Mouse (Mus musculus) limb, embryonic 13.5 days (tissue): ENCODE measurements around the gene Doc2b. TPM values are rescaled to one million over a fixed set of nuclear protein-coding genes. Genes with fewer than 3 reads are reported as not detected.

Source experiments
- ATAC-seq: fragments of 200-750 bp; cut with Nextera tagmentation; 2 replicates; pipeline ENCODE4 v1.8.0; 2017; ENCODE audit warnings: low read depth, moderate number of reproducible peaks, moderate TSS enrichment; ENCODE audit not compliant: low FRiP score
- H3K27ac ChIP-seq: fragments of 300-500 bp; sonication (generic); 2 replicates; pipeline ENCODE4 v1.5.1; 2015; ENCODE audit warnings: inconsistent platforms, mild to moderate bottlenecking, moderate library complexity
- H3K27me3 ChIP-seq: fragments of 300-500 bp; sonication (generic); 2 replicates; pipeline ENCODE4 v1.6.1; 2015; ENCODE audit warnings: mild to moderate bottlenecking, inconsistent platforms
- H3K36me3 ChIP-seq: fragments of 300-500 bp; sonication (generic); 2 replicates; pipeline ENCODE4 v1.6.1; 2015; ENCODE audit warnings: inconsistent platforms, mild to moderate bottlenecking, moderate library complexity
- H3K4me1 ChIP-seq: fragments of 300-500 bp; sonication (generic); 2 replicates; pipeline ENCODE4 v1.6.1; 2015; ENCODE audit warnings: inconsistent platforms
- H3K4me2 ChIP-seq: fragments of 300-500 bp; sonication (generic); replicated peaks from 2 replicates; pipeline ENCODE4 v1.6.1; 2015; ENCODE audit warnings: inconsistent platforms, mild to moderate bottlenecking, moderate library complexity
- H3K4me3 ChIP-seq: fragments of 300-500 bp; sonication (generic); 2 replicates; pipeline ENCODE4 v1.5.1; 2015; ENCODE audit warnings: moderate library complexity, mild to moderate bottlenecking, inconsistent platforms
- H3K9ac ChIP-seq: fragments of 300-500 bp; sonication (generic); 2 replicates; pipeline ENCODE4 v1.6.1; 2015; ENCODE audit warnings: mild to moderate bottlenecking, inconsistent platforms
- H3K9me3 ChIP-seq: fragments of 300-500 bp; sonication (generic); 2 replicates; pipeline ENCODE4 v1.6.1; 2016; ENCODE audit warnings: inconsistent platforms
- WGBS: fragments of 180-500 bp; shearing (Covaris S2); methylation state at CpG from one replicate; pipeline ENCODE4 v1.1.7; 2015; 5-methylcytosine and 5-hydroxymethylcytosine counted together
- polyA plus RNA-seq: library from polyadenylated mRNA; unstranded; fragments of >200 nt; fragmentation: Nextera tagmentation; extraction: Ambion mirVana; gene quantifications from 2 replicates; pipeline ENCODE4 v1.2.1, GENCODE M21; 2015

Doc2b gene
- polyA plus RNA-seq, 1 experiment from 2014 or later: 1.3 TPM

- no peaks in the 10 kb centered on the region for H3K27me3 ChIP-seq
- no peak overlapping the region for H3K4me3 ChIP-seq
- H3K4me2 ChIP-seq: no peak overlapping the region
- ATAC-seq: no peak
- H3K27ac ChIP-seq: 0 out of 2 replicates have a peak overlapping the region, but pooled peaks have one; percentile 39
- no peaks in the 10 kb centered on the region for H3K36me3 ChIP-seq
- H3K4me1 ChIP-seq: peaks cover 32% of the 10 kb centered on the region
- WGBS: 61% methylated on average over 10 of the region's 10 CpGs
- H3K9me3 ChIP-seq: no peaks in the 10 kb centered on the region
- no peak overlapping the region for H3K9ac ChIP-seq
Observed at GRCm38 (mm10) chr11:75813085-75813484, 17.2 kb upstream of the Doc2b start.

GRCm38 (mm10) chr11:75811900-75812299 is 16.1 kb upstream of the Doc2b start:
- H3K9ac ChIP-seq: 0 out of 2 replicates have a peak overlapping the region, but pooled peaks have one; percentile 9
- no peaks in the 10 kb centered on the region for H3K27me3 ChIP-seq
- H3K4me3 ChIP-seq: no peak overlapping the region
- H3K4me1 ChIP-seq: peaks cover 20% of the 10 kb centered on the region
- peak overlapping the region; percentile 69; the same call in 1 of the 2 replicates for H3K27ac ChIP-seq
- ATAC-seq: peak; percentile 44; the same call in 1 of the 2 replicates
- 31% methylated on average over 3 of the region's 3 CpGs for WGBS
- H3K4me2 ChIP-seq: no peak overlapping the region
- H3K36me3 ChIP-seq: no peaks in the 10 kb centered on the region
- no peaks in the 10 kb centered on the region for H3K9me3 ChIP-seq

- no peak overlapping the region for H3K9ac ChIP-seq
- ATAC-seq: no peak
- H3K4me3 ChIP-seq: no peak overlapping the region
- peaks cover 19% of the 10 kb centered on the region for H3K4me1 ChIP-seq
- no peaks in the 10 kb centered on the region for H3K9me3 ChIP-seq
- no peak overlapping the region for H3K27ac ChIP-seq
- H3K36me3 ChIP-seq: no peaks in the 10 kb centered on the region
- no peaks in the 10 kb centered on the region for H3K27me3 ChIP-seq
- H3K4me2 ChIP-seq: no peak overlapping the region
- 85% methylated on average over 3 of the region's 3 CpGs for WGBS
Observed at GRCm38 (mm10) chr11:75810526-75810925, 14.7 kb upstream of the Doc2b start.

DNA sequence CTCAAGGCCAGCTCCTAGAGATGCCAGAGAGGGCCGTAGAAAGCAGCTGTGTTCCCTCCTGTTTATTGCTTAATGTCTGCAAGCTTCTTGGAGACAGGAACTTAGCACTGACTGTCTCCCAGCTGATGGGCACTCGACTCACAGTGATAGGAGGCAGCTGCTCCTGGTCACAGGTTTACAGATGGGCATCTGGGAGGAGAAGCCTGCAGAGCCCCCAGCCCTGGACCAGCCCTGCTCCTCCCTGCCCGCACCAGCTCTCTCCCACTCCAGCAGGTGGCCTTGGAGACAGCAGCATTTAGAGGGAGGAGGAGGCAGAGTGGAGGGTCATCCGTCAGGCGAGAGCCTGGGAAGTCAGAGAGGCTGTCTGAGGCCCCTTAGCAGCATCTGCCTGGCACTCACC is 11.6 kb upstream of the Doc2b start:
- no peaks in the 10 kb centered on the region for H3K27me3 ChIP-seq
- H3K4me3 ChIP-seq: no peak overlapping the region
- H3K9me3 ChIP-seq: no peaks in the 10 kb centered on the region
- no peak overlapping the region for H3K27ac ChIP-seq
- no peaks in the 10 kb centered on the region for H3K36me3 ChIP-seq
- 31% methylated on average over 5 of the region's 5 CpGs for WGBS
- H3K4me1 ChIP-seq: peaks cover 5% of the 10 kb centered on the region
- H3K4me2 ChIP-seq: no peak overlapping the region
- ATAC-seq: no peak
- no peak overlapping the region for H3K9ac ChIP-seq

DNA sequence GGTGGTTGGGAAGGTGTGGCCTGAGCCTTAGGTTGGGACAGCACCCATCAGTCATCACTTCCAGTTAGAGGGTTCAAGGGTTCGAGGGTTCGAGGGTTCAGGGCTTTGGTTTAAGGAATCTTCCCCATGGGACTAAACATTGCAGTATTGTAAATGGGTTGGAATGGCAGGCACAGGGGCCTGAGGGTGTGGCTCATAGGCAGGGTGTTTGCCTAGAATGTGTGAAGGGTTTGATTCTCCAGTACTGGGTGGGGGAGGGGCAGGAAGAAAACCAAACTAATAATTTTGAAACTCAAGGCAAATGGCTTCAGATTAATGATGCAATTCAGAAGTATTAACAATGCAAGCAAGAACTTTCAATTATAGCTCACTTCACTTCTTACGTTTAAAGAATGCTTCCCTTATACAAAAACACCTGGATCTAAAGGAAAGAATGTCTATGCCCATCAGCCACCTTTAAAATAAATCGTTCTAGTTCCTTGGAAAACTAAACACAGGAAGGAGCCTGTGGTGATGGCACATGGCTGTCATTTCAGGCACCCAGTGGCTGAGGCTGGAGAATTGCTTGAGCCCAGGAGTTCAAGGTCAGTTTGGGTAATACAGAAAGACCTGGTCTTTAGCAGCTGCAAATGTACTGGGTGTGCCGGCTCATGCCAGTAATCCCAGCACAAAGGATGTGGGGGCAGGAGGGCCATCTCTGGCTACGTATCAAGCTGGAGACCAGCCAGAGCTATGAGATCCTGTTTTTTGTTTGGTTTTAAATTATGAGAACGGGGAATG is 6.1 kb upstream of the Doc2b start:
- WGBS: 80% methylated on average over 7 of the region's 7 CpGs
- H3K4me3 ChIP-seq: no peak overlapping the region

DNA sequence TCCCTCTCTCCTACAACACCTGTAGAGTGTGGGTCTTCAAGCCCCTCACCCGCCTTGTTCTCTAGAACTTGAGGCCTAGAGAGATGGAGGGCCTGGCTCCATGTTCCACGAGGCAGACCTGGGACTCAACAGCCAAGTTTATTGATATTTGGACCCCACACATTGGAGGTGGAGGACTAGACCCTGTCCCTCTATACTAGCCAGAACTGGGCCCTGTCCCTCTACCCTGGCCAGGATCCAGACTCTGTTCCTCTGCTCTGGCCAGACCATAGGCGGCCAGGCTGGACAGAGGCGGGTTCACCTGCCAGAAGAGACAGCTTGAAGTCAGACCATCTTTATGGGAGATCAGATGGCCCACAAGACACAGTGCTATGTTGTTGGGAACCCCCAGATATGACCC is 5.5 kb upstream of the Doc2b start:
- no peaks in the 10 kb centered on the region for H3K36me3 ChIP-seq
- 81% methylated on average over 4 of the region's 4 CpGs for WGBS
- H3K27me3 ChIP-seq: peaks cover 37% of the 10 kb centered on the region
- no peak overlapping the region for H3K4me3 ChIP-seq
- H3K9me3 ChIP-seq: no peaks in the 10 kb centered on the region
- no peaks in the 10 kb centered on the region for H3K4me1 ChIP-seq
- H3K4me2 ChIP-seq: no peak overlapping the region
- H3K9ac ChIP-seq: no peak overlapping the region
- no peak overlapping the region for H3K27ac ChIP-seq
- no peak for ATAC-seq

More for the DNA sequence above, 6.1 kb upstream of the Doc2b start:
- Histone ChIP-seq H3K4me1 (no peaks in the 10 kb centered on the region), H3K36me3 (no peaks in the 10 kb centered on the region), H3K27ac (no peak overlapping the region), H3K9ac (no peak overlapping the region), H3K4me2 (no peak overlapping the region), H3K27me3 (peaks cover 31% of the 10 kb centered on the region), H3K9me3 (no peaks in the 10 kb centered on the region)
- ATAC-seq: no peak

GRCm38 (mm10) chr11:75796536-75797246 is 842 bp upstream of the Doc2b start:
- H3K4me2 ChIP-seq: peak overlapping the region; percentile 74
- peaks cover 84% of the 10 kb centered on the region for H3K27me3 ChIP-seq

GRCm38 (mm10) chr11:75795321-75795636 is 570 bp downstream of the Doc2b start:
- Histone ChIP-seq H3K9me3 (no peaks in the 10 kb centered on the region), H3K4me2 (peak overlapping the region; percentile 74), H3K27me3 (peaks cover 92% of the 10 kb centered on the region), H3K4me1 (0 out of 2 replicates have a peak, but pooled peaks cover 9% of the 10 kb centered on the region), H3K36me3 (no peaks in the 10 kb centered on the region), H3K27ac (no peak overlapping the region), H3K9ac (peak overlapping the region; percentile 67), H3K4me3 (peak overlapping the region; percentile 55)
- WGBS: under 1% methylated on average over 36 of the region's 42 CpGs
- no peak for ATAC-seq

More at GRCm38 (mm10) chr11:75796536-75797246, 842 bp upstream of the Doc2b start:
- ATAC-seq: no peak
- Histone ChIP-seq H3K27ac (no peak overlapping the region), H3K4me1 (0 out of 2 replicates have a peak, but pooled peaks cover 9% of the 10 kb centered on the region), H3K9ac (no peak overlapping the region), H3K4me3 (peak overlapping the region; percentile 55), H3K36me3 (no peaks in the 10 kb centered on the region), H3K9me3 (no peaks in the 10 kb centered on the region)
- WGBS: 68% methylated on average over 13 of the region's 13 CpGs

DNA sequence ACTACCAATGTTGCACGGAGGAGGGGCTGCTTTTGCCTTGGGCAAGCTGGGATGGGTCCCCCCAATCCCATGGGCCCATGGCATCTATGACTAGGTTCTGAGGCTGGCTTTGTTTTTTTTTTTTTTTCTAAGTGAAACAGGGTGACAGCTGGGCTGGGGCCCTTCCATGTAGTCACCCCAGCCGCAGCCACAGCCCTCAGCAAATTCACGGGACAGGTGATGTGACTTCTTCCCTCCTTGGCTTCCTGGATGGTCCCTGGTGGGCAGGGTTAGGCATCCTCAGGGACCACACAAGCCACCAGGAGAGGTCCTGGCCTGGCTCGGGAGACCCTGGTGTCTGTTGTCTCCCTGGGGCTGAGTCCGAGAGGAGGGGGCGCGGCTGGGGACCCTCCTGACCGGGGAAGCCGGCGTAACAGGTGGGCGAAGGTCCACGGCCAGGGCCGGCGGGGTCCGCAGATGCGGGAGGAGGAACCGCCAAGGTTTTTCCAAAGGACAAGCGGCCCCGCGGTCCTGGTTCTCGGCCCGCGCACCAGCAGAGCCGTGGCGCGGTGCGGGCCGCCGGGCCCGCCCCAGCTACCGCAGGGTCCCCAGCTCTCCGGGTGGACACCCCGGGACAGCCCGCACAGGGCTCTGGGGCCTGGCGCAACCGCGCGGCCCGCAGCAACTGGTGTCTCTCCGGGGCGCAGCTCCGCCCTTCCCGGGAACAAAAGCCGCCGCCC is 1.1 kb downstream of the Doc2b start:
- peak overlapping the region; percentile 74 for H3K4me2 ChIP-seq
- H3K27ac ChIP-seq: no peak overlapping the region
- no peaks in the 10 kb centered on the region for H3K9me3 ChIP-seq
- peaks cover 93% of the 10 kb centered on the region for H3K27me3 ChIP-seq
- peak overlapping the region; percentile 55 for H3K4me3 ChIP-seq
- no peak for ATAC-seq
- H3K36me3 ChIP-seq: no peaks in the 10 kb centered on the region
- WGBS: 7% methylated on average over 45 of the region's 45 CpGs
- H3K9ac ChIP-seq: peak overlapping the region; percentile 67
- H3K4me1 ChIP-seq: 0 out of 2 replicates have a peak, but pooled peaks cover 9% of the 10 kb centered on the region

DNA sequence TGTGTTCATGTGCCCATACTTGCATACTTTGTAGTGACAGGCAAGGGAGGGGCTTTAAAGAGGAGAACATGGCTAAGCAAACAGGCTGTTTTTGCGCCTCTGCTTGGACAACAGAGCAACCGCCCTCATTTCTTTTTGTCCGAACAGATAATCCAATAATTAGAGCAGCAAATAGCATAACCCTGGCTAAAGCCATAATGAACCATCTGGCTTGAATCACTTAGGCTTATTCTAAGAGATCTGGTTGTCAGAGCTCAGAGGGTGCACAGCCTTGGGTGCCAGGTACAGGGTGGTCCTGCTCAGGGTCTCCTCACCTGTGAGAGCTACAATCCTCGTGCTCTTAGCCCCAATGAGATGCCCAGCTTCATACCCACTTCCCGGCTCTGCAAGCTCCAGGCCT is 2.5 kb downstream of the Doc2b start:
- Histone ChIP-seq H3K4me3 (no peak overlapping the region), H3K4me2 (no peak overlapping the region), H3K9me3 (no peaks in the 10 kb centered on the region), H3K27me3 (peaks cover 87% of the 10 kb centered on the region), H3K9ac (no peak overlapping the region), H3K36me3 (no peaks in the 10 kb centered on the region), H3K4me1 (0 out of 2 replicates have a peak, but pooled peaks cover 9% of the 10 kb centered on the region), H3K27ac (no peak overlapping the region)
- 69% methylated on average over 5 of the region's 5 CpGs for WGBS
- ATAC-seq: no peak

DNA sequence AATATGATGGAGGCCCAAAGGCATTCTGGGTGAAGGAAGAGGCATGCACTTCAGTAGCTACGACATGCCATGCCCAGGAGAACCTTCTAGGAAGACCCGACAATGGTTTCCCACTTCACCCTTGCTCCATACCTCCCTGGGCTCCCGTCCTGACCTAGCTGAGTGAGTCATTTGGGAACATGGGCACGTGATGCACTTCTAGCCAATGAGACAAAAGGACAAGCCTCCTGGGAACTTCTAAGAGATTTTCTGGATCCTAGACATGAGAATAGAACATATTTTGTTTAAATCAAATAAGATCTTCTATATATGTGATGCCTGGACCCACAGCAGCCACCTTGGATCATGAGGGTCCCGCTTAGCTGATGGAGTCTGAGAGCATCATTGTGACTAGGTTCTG is 3.3 kb downstream of the Doc2b start:
- Histone ChIP-seq H3K4me1 (0 out of 2 replicates have a peak, but pooled peaks cover 9% of the 10 kb centered on the region), H3K4me2 (no peak overlapping the region), H3K27me3 (peaks cover 79% of the 10 kb centered on the region), H3K4me3 (no peak overlapping the region), H3K27ac (no peak overlapping the region), H3K9ac (no peak overlapping the region), H3K36me3 (no peaks in the 10 kb centered on the region), H3K9me3 (no peaks in the 10 kb centered on the region)
- no peak for ATAC-seq
- WGBS: 82% methylated on average over 5 of the region's 5 CpGs

DNA sequence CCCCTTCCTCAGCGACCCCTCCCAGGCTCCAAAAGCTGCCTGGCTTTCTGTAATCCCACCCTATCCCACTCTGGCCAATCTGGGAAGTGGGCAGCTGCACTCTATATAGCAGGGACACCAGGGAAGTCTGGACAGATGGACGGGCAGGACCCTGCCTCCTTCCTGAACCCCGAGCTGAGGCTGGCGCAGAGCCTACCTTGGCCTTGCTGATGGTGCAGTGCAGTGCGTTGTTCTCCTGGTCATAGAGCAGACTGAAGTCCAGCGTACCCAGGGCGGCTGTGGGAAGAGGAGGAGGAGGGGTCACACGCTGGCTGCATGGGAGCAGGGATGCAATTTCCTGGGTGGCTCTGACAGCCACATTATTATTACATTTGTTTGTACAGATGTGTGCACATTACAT is 10.0 kb downstream of the Doc2b start:
- Histone ChIP-seq H3K9me3 (no peaks in the 10 kb centered on the region), H3K27ac (no peak overlapping the region), H3K36me3 (no peaks in the 10 kb centered on the region), H3K27me3 (peaks cover 13% of the 10 kb centered on the region), H3K9ac (no peak overlapping the region), H3K4me2 (no peak overlapping the region), H3K4me1 (no peaks in the 10 kb centered on the region), H3K4me3 (no peak overlapping the region)
- ATAC-seq: no peak
- WGBS: 72% methylated on average over 8 of the region's 8 CpGs
